Mouse (Mus musculus): Measurements from ENCODE around the gene Myzap.

- TF ChIP-seq CTCF (conservative IDR thresholded peaks at IDR 0.05; ENCODE audit: low read length) (no peak), POU5F1 (IDR thresholded peaks at IDR 0.05; ENCODE audit: borderline replicate concordance, low read length) (no peak)
Observed at GRCm38 (mm10) chr9:71535730-71536129, 56.4 kb downstream of the Myzap start.

All from E14TG2a.4 (cell line).